Mouse (Mus musculus) embryonic fibroblast, embryonic 13.5 days (primary cell): ENCODE data around the gene Gm10142. TPM values are rescaled to one million over a fixed set of nuclear protein-coding genes. Genes with fewer than 3 reads are reported as not detected.
"Not testable (repeated sequence)": the region's sequence is repeated elsewhere in the genome, so short reads cannot be mapped to it uniquely, and the experiment has no call there.

Experiments
- H3K27ac ChIP-seq: 2 replicates; pipeline ENCODE4 v1.5.1; 2012; ENCODE audit warnings: low read length, control low read depth, inconsistent platforms; ENCODE audit not compliant: insufficient read depth
- H3K4me1 ChIP-seq: 2 replicates; pipeline ENCODE4 v1.6.1; 2011; ENCODE audit warnings: low read length; ENCODE audit not compliant: control insufficient read depth, insufficient read depth
- H3K4me3 ChIP-seq: 2 replicates; pipeline ENCODE4 v1.5.1; 2011; ENCODE audit warnings: mild to moderate bottlenecking, control low read depth, low read length; ENCODE audit not compliant: insufficient read depth
- CTCF ChIP-seq: IDR thresholded peaks from 2 replicates; pipeline ENCODE4 v1.5.1; 2011; ENCODE audit warnings: mild to moderate bottlenecking, control low read depth, low read length, moderate library complexity, borderline replicate concordance; ENCODE audit not compliant: insufficient read depth
- POLR2A ChIP-seq: IDR thresholded peaks from 2 replicates; pipeline ENCODE4 v1.6.1; 2011; ENCODE audit warnings: low read depth, mild to moderate bottlenecking, control low read depth, low read length, moderate library complexity
- polyA plus RNA-seq: library from polyadenylated mRNA; stranded (reverse); fragments of >200 nt; gene quantifications from 2 replicates; pipeline ENCODE4 v1.2.4, GENCODE M21; 2011; ENCODE audit warnings: low read depth; ENCODE audit not compliant: missing spikeins, insufficient read length

Gm10142 gene
- polyA plus RNA-seq, 1 experiment: not detected

DNA sequence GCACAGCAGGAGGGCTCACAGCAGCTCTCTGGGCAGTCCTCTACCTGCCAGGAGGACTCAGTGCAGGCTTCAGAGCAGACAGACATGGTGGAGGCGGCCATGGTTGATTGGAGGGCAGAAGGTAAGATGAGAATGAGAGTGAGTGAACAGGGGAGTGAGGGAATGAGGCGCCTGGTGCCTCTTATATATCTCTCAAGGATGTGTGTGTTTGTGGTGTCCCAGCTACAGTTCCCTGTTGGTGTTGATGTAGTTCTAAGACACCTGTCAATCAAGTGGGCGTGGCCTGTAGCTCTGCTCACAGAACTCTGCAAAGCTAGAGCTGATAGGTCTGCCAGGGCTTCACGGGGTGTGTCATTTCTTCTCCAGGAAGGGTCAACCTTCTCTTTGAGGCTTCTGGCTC, 18.5 kb upstream of the Gm10142 start, which contains the start of gene Gm9508:
Gene Gm9508 (minus strand): TSS at position 101 of the 400 bp plus-strand sequence.
- no peaks in the 10 kb centered on the region for H3K4me1 ChIP-seq
- no peak within 1 kb of the TSS for H3K27ac ChIP-seq
- H3K4me3 ChIP-seq: no peak within 1 kb of the TSS
- TF ChIP-seq CTCF: no peak
- no peak for TF ChIP-seq POLR2A

GRCm38 (mm10) chr10:77706326-77706725, 9.3 kb upstream of the Gm10142 start, which contains the start of gene Gm10272:
Gm10272 (plus strand) TSS chr10:77706626.
- no peaks in the 10 kb centered on the region for H3K4me1 ChIP-seq
- H3K27ac ChIP-seq: no peak within 1 kb of the TSS
- no peak within 1 kb of the TSS for H3K4me3 ChIP-seq
- no peak for TF ChIP-seq POLR2A
- TF ChIP-seq CTCF: no peak

DNA sequence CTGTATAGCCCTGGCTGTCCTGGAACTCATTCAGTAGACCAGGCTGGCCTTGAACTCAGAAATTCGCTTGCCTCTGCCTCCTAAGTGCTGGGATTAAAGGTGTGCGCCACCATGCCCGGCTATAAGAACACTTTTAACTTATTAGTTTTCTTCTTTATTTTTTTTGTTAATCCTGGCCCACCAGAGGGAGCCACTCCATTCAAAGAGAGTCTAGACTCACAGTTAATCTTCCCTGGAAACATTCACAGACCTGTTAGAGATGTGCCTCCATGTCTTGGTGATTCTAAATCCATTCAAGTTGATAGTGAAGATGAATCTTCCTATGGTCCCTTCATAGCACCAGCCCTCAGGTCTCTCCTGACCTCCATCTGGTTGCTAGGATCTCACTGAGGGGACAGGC, 5.8 kb upstream of the Gm10142 start:
- no peaks in the 10 kb centered on the region for H3K4me1 ChIP-seq
- no peak overlapping the region for H3K4me3 ChIP-seq
- no peak overlapping the region for H3K27ac ChIP-seq
- TF ChIP-seq CTCF: no peak
- no peak for TF ChIP-seq POLR2A

DNA sequence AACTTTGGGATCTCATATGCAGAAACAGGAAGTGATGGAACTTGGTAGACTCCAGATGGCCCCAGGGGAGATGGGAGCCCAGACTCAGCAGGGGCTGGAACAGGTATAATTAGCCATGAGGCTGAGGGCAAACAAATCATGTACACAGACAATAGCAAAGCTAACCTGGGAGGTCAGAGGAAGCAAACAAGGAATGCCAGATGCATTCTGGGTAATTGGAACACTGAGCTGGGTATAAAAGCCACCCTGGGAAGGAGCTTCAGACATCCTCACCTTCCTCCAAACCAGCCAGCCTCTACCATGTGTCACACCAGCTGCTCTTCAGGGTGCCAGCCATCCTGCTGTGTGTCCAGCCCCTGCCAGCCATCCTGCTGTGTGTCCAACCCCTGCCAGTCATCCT, 4.5 kb upstream of the Gm10142 start, which contains the start of gene Gm10024:
Gene Gm10024 (plus strand): TSS at position 301 of the 400 bp plus-strand sequence.
- H3K4me3 ChIP-seq, H3K4me1 ChIP-seq, H3K27ac ChIP-seq: not testable (repeated sequence)

- Histone ChIP-seq H3K4me3 (no peak overlapping the region), H3K27ac (no peak overlapping the region), H3K4me1 (no peaks in the 10 kb centered on the region)
- TF ChIP-seq POLR2A: no peak
- no peak for TF ChIP-seq CTCF
Observed at GRCm38 (mm10) chr10:77713734-77714133, 1.9 kb upstream of the Gm10142 start.

DNA sequence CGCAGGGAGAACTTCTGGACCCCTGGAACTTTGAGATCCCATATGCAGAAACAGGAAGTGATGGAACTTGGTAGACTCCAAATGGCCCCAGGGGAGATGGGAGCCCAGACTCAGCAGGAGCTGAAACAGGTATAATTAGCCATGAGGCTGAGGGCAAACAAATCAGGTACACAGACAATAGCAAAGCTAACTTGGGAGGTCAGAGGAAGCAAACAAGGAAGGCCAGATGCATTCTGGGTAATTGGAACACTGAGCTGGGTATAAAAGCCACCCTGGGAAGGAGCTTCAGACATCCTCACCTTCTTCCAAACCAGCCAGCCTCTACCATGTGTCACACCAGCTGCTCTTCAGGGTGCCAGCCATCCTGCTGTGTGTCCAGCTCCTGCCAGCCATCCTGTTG, 4.7 kb downstream of the Gm10142 start, which contains the start of gene Krtap12-1:
Gene Krtap12-1 (plus strand): TSS at position 301 of the 400 bp plus-strand sequence.
- H3K4me1 ChIP-seq, H3K27ac ChIP-seq: not testable (repeated sequence)

GRCm38 (mm10) chr10:77724855-77725254, 9.2 kb downstream of the Gm10142 start:
- no peak overlapping the region for H3K4me3 ChIP-seq
- H3K4me1 ChIP-seq: no peaks in the 10 kb centered on the region
- no peak for TF ChIP-seq CTCF
- TF ChIP-seq POLR2A: no peak
- H3K27ac ChIP-seq: no peak overlapping the region

More for the DNA sequence above, 4.7 kb downstream of the Gm10142 start, which contains the start of gene Krtap12-1:
- not testable (repeated sequence) for H3K4me3 ChIP-seq

- TF ChIP-seq CTCF (no peak), POLR2A (no peak)
- Histone ChIP-seq H3K4me1 (no peaks in the 10 kb centered on the region), H3K27ac (no peak within 1 kb of the TSS), H3K4me3 (no peak within 1 kb of the TSS)
Observed at GRCm38 (mm10) chr10:77726186-77726585, 10.6 kb downstream of the Gm10142 start, which contains the start of gene Gm10100. Gm10100 (plus strand) TSS chr10:77726486.

DNA sequence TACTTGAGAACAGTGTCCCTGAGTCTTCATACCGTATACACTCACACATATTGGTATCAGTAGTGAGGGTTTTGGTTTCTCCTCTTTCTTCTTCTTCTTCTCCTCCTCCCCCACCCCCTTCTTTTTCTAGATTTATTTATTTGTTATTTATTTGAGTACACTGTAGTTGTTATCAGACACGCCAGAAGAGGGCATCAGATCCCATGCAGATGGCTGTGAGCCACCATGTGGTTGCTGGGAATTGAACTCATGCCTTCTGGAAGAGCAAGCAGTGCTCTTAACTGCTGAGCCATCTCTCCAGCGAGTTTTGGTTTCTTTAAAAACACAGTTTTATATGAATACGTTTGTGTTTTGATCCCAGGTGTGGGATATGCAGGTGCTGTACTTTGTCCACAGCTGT, 12.7 kb downstream of the Gm10142 start:
- no peak overlapping the region for H3K4me3 ChIP-seq
- no peak overlapping the region for H3K27ac ChIP-seq

DNA sequence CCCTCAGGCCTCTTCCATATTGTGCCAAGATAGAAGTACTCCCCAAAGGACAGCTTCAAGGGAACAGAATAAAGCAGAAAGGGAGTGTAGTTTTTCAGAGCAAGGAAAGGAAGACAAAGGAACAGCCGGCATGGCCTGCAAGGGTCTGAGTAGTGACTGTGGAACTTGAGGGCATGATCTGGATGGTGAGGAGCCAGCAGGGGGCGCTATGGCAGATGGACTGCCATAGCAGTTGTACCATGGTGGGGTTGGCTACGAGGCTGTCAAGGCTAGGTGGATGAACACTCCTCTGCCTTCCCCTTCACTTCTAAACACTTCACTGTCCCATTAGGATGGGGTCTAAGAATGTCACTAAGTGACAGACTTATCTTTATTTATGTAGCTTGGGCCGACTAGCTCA, 13.6 kb downstream of the Gm10142 start:
- H3K4me3 ChIP-seq: no peak overlapping the region
- H3K4me1 ChIP-seq: no peaks in the 10 kb centered on the region
- no peak overlapping the region for H3K27ac ChIP-seq
- 0 out of 2 replicates have a peak, but pooled peaks have one; percentile 19 for TF ChIP-seq CTCF
- no peak for TF ChIP-seq POLR2A

More for the DNA sequence above, 12.7 kb downstream of the Gm10142 start:
- no peaks in the 10 kb centered on the region for H3K4me1 ChIP-seq
- no peak for TF ChIP-seq POLR2A
- no peak for TF ChIP-seq CTCF

GRCm38 (mm10) chr10:77735928-77736327, 20.3 kb downstream of the Gm10142 start:
- no peak overlapping the region for H3K4me3 ChIP-seq
- H3K27ac ChIP-seq: no peak overlapping the region
- H3K4me1 ChIP-seq: no peaks in the 10 kb centered on the region
- no peak for TF ChIP-seq CTCF
